Mouse (Mus musculus): Measurements from ENCODE around the gene Anapc7. TPM values are rescaled to one million over a fixed set of nuclear protein-coding genes. Genes with fewer than 3 reads are reported as not detected.

The Anapc7 gene
- polyA plus RNA-seq, 1 experiment from 2014 or later: 27.4 TPM

DNA sequence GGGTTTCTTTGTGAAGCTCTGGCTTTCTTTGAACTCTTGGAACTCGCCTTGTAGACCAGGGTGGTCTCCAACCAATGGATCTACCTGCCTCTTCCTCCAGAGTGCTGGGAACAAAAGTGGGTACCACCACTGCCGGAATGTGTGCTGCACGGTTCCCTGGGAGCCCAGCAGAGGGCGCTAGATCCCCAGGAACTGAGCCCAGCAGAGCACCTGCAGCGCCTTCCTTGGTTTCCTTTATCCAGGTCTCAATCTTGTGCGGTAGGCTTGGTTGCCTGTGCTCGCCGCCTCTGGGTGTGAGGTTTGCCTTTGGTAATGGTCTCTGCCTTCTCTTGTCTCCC is 20.2 kb upstream of the Anapc7 start:
- no peak overlapping the region for H3K9ac ChIP-seq (ENCODE audit: low read depth, low read length)
- no peak for ATAC-seq (replicated peaks; ENCODE audit: low FRiP score)
- H3K4me2 ChIP-seq: no peak overlapping the region
- no peak overlapping the region for H3K4me3 ChIP-seq (ENCODE audit: low read depth, low read length)
- DNase-seq (ENCODE audit: low spot score): no peak
- no peak overlapping the region for H3K27ac ChIP-seq (ENCODE audit: low read depth, low read length)
- H3K36me3 ChIP-seq (ENCODE audit: control insufficient read depth, insufficient read depth, low read length): peaks cover 38% of the 10 kb centered on the region
- no peaks in the 10 kb centered on the region for H3K4me1 ChIP-seq (replicated peaks; ENCODE audit: control insufficient read depth, insufficient read depth, low read length)
- no peaks in the 10 kb centered on the region for H3K27me3 ChIP-seq (replicated peaks; ENCODE audit: control insufficient read depth, insufficient read depth, low read length)
- 42% methylated on average over 8 of the region's 8 CpGs for WGBS
- no peaks in the 10 kb centered on the region for H3K9me3 ChIP-seq (ENCODE audit: control insufficient read depth, low read length)

DNA sequence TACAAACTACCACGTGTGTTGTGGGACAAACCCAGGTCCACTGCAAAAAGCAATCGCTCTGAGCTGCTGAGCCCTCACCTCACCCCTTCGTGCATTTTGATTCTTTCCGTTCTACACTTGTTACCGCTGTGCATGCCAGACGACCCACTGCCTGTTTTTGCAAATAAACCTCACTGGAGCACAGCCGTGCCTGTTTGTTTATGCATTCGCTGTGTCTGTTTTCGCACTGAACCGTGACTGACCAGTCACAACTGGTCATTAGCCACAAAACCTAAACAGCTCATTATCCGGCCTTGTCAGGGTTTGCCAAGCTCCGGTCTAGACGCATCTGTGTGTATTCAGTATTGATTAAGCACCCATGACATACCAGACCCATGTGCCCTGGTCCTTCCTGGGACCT is 19.3 kb upstream of the Anapc7 start:
- ATAC-seq (replicated peaks; ENCODE audit: low FRiP score) (no peak), DNase-seq (ENCODE audit: low spot score) (no peak)
- 88% methylated on average over 13 of the region's 13 CpGs for WGBS
- no peak overlapping the region for H3K4me2 ChIP-seq
- no peaks in the 10 kb centered on the region for H3K9me3 ChIP-seq (ENCODE audit: control insufficient read depth, low read length)
- H3K9ac ChIP-seq (ENCODE audit: low read depth, low read length): no peak overlapping the region
- H3K36me3 ChIP-seq (ENCODE audit: control insufficient read depth, insufficient read depth, low read length): peaks cover 38% of the 10 kb centered on the region
- no peak overlapping the region for H3K27ac ChIP-seq (ENCODE audit: low read depth, low read length)
- H3K4me1 ChIP-seq (replicated peaks; ENCODE audit: control insufficient read depth, insufficient read depth, low read length): no peaks in the 10 kb centered on the region
- no peak overlapping the region for H3K4me3 ChIP-seq (ENCODE audit: low read depth, low read length)
- H3K27me3 ChIP-seq (replicated peaks; ENCODE audit: control insufficient read depth, insufficient read depth, low read length): no peaks in the 10 kb centered on the region

DNA sequence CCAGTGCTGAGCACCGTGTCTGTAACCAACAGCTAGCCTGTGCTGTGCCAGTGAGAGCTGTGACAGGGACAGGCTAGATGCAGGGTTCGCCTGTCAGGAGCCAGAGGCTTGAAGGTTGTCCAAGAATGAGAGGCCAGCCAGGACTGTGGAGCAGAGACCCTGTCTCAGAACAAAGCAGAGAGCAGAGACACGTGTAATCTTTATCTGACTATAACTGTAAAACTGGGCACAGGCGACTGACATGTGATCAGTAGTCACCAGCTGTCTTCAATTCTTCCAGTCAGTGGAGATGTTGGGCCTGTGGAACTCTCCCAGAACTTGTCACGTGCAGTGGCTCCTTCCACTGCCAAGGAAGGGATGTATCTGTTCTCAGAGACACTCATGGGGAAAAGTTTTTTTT is 18.7 kb upstream of the Anapc7 start:
- H3K4me2 ChIP-seq: no peak overlapping the region
- ATAC-seq (replicated peaks; ENCODE audit: low FRiP score) (no peak), DNase-seq (ENCODE audit: low spot score) (no peak)
- H3K4me3 ChIP-seq (ENCODE audit: low read depth, low read length): no peak overlapping the region
- no peak overlapping the region for H3K27ac ChIP-seq (ENCODE audit: low read depth, low read length)
- H3K27me3 ChIP-seq (replicated peaks; ENCODE audit: control insufficient read depth, insufficient read depth, low read length): no peaks in the 10 kb centered on the region
- H3K9ac ChIP-seq (ENCODE audit: low read depth, low read length): no peak overlapping the region
- 87% methylated on average over 5 of the region's 5 CpGs for WGBS
- no peaks in the 10 kb centered on the region for H3K9me3 ChIP-seq (ENCODE audit: control insufficient read depth, low read length)
- H3K4me1 ChIP-seq (replicated peaks; ENCODE audit: control insufficient read depth, insufficient read depth, low read length): no peaks in the 10 kb centered on the region
- peaks cover 38% of the 10 kb centered on the region for H3K36me3 ChIP-seq (ENCODE audit: control insufficient read depth, insufficient read depth, low read length)

DNA sequence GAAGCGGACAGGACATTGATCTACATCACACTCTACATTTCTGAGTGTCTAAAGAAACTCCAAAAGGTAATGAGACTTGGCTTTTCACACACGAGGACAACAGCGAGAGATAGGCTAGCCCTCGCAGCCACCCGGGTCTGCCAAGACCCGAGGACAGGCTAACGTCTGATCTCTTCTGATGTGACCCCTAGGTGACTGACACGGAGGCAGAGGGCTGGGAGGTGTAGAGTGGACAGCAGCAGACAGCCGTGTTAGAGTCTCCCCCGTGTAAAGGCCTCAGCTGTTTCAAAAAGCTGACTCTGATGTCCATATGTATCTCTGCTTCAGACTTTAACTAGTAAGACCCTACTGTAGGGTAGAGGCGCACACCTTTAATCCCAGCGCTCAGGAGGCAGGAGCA is 18.1 kb upstream of the Anapc7 start:
- H3K27ac ChIP-seq (ENCODE audit: low read depth, low read length): no peak overlapping the region
- peaks cover 38% of the 10 kb centered on the region for H3K36me3 ChIP-seq (ENCODE audit: control insufficient read depth, insufficient read depth, low read length)
- no peak overlapping the region for H3K4me3 ChIP-seq (ENCODE audit: low read depth, low read length)
- no peaks in the 10 kb centered on the region for H3K4me1 ChIP-seq (replicated peaks; ENCODE audit: control insufficient read depth, insufficient read depth, low read length)
- no peak overlapping the region for H3K9ac ChIP-seq (ENCODE audit: low read depth, low read length)
- DNase-seq (ENCODE audit: low spot score) (no peak), ATAC-seq (replicated peaks; ENCODE audit: low FRiP score) (no peak)
- H3K9me3 ChIP-seq (ENCODE audit: control insufficient read depth, low read length): no peaks in the 10 kb centered on the region
- H3K4me2 ChIP-seq: no peak overlapping the region
- no peaks in the 10 kb centered on the region for H3K27me3 ChIP-seq (replicated peaks; ENCODE audit: control insufficient read depth, insufficient read depth, low read length)
- 90% methylated on average over 12 of the region's 12 CpGs for WGBS

DNA sequence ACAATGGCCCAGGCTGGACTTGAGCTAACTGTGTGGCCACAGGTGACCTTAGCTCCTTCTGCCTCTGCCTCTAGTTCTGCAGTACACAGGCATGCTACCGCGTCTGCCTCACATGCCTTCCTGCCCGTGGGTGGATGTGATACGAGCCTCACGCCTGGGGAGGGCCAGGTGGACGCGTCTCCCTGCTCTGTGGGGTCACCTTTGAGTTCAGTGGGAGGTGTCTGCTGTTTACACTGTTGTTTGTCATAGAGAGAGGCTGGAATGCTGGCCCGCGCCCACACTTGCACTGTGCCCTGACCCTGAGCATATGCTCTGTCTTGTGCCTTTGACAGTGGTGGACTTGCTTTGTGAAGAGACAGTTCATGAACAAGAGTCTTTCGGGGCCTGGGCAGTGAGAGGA is 16.0 kb upstream of the Anapc7 start:
- H3K36me3 ChIP-seq (ENCODE audit: control insufficient read depth, insufficient read depth, low read length): peaks cover 42% of the 10 kb centered on the region
- 86% methylated on average over 10 of the region's 10 CpGs for WGBS
- no peak for ATAC-seq (replicated peaks; ENCODE audit: low FRiP score)

DNA sequence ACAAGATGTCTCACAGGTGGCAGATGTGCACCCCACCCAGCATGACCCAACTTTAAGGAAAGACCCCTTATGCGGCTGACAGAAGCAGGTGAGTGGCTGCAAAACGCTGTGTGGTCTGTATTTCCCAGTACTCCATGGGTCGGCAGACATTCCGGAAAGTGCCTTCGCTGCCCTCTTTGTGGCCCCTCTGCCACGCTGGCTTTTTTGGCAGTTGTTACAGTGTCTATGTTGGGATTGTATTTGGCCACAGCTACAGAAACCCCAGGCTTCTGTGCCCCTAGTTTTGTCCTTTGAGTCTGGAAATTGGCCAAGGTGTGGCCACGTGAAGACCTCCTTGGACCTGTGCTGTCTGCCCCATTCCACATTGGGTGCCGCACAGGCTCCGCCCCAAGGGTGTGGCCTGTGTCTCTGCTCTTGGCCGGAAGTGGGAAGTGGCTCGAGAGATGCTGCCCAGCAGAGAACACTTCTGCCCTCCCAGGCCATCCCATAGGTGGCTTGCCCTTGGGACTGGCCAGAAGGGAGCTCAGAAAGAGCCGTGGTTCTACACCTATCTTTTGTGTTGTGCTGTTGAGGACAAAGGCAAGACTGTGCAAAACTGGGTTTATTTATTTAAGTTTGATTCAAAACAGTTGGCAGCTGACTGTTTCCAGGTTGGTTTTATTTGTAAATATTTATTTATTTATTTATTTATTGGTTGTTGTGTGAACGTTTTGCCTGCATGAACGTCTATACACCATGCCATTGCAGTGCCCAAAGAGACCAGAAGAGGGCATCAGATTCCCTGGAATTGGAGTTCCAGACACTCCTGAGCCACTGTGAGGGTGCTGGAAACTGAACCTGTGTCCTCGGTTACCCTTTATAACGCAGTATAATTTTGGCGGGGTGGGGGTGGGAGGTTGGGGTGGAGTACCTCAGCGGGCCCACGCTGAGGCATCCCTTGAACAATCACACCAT is 11.5 kb upstream of the Anapc7 start:
- Histone ChIP-seq H3K36me3 (ENCODE audit: control insufficient read depth, insufficient read depth, low read length) (peaks cover 16% of the 10 kb centered on the region), H3K4me3 (ENCODE audit: low read depth, low read length) (no peak overlapping the region), H3K27me3 (replicated peaks; ENCODE audit: control insufficient read depth, insufficient read depth, low read length) (no peaks in the 10 kb centered on the region), H3K27ac (ENCODE audit: low read depth, low read length) (no peak overlapping the region), H3K4me1 (replicated peaks; ENCODE audit: control insufficient read depth, insufficient read depth, low read length) (no peaks in the 10 kb centered on the region), H3K9ac (ENCODE audit: low read depth, low read length) (no peak overlapping the region), H3K4me2 (no peak overlapping the region), H3K9me3 (ENCODE audit: control insufficient read depth, low read length) (no peaks in the 10 kb centered on the region)
- DNase-seq (ENCODE audit: low spot score) (no peak), ATAC-seq (replicated peaks; ENCODE audit: low FRiP score) (no peak)
- WGBS: 86% methylated on average over 19 of the region's 19 CpGs

More for the DNA sequence above, 16.0 kb upstream of the Anapc7 start:
- Histone ChIP-seq H3K27me3 (replicated peaks; ENCODE audit: control insufficient read depth, insufficient read depth, low read length) (no peaks in the 10 kb centered on the region), H3K4me1 (replicated peaks; ENCODE audit: control insufficient read depth, insufficient read depth, low read length) (no peaks in the 10 kb centered on the region), H3K9ac (ENCODE audit: low read depth, low read length) (no peak overlapping the region), H3K4me3 (ENCODE audit: low read depth, low read length) (no peak overlapping the region), H3K4me2 (no peak overlapping the region), H3K27ac (ENCODE audit: low read depth, low read length) (no peak overlapping the region), H3K9me3 (ENCODE audit: control insufficient read depth, low read length) (no peaks in the 10 kb centered on the region)
- DNase-seq (ENCODE audit: low spot score): no peak

DNA sequence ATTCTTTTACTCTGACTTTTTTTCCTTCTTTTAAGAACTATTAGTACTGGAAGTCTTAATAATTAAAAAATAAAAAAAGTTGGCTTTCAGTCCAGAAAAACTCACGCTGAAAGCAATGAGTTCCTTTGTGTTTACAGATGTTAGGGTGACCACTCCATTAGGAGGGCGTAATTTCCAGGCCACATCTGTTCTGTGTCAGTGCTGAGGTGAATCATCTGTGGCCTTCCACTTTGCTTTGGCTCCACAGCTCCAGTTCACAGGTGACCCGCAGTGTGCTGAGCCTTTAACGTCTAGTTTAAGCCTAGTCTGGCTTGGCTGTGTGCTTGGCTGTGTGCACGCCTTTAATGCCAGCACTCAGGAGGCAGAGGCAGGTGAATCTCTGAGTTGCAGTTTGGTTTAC is 9.6 kb upstream of the Anapc7 start:
- no peaks in the 10 kb centered on the region for H3K4me1 ChIP-seq (replicated peaks; ENCODE audit: control insufficient read depth, insufficient read depth, low read length)
- H3K9ac ChIP-seq (ENCODE audit: low read depth, low read length): no peak overlapping the region
- no peak overlapping the region for H3K4me3 ChIP-seq (ENCODE audit: low read depth, low read length)
- ATAC-seq (replicated peaks; ENCODE audit: low FRiP score) (no peak), DNase-seq (ENCODE audit: low spot score) (no peak)
- WGBS: 81% methylated on average over 5 of the region's 5 CpGs
- no peak overlapping the region for H3K27ac ChIP-seq (ENCODE audit: low read depth, low read length)
- H3K36me3 ChIP-seq (ENCODE audit: control insufficient read depth, insufficient read depth, low read length): peaks cover 4% of the 10 kb centered on the region; the same call in 1 of the 2 replicates
- H3K9me3 ChIP-seq (ENCODE audit: control insufficient read depth, low read length): no peaks in the 10 kb centered on the region
- no peaks in the 10 kb centered on the region for H3K27me3 ChIP-seq (replicated peaks; ENCODE audit: control insufficient read depth, insufficient read depth, low read length)
- H3K4me2 ChIP-seq: no peak overlapping the region

DNA sequence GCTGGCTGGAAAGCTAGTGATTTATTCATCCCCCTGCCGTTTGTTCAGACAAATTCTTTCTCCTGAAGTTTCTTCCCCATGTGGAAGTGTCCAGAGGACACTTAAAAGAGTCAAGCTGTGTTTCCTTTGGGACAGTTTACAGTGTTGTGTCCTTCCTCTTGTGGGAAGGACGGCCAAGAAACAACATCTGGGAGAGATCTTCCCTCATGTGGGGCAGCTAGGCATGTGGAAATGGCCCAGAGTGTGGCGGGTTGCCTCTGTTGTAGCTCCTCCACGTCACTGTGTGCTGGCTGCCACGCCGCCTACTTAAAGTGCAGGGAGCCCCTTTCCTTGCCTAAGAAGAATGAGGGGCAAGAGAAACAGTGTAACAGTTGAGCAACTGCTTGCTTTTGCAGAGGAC is 8.7 kb upstream of the Anapc7 start:
- no peak for DNase-seq (ENCODE audit: low spot score)
- H3K4me2 ChIP-seq: no peak overlapping the region

DNA sequence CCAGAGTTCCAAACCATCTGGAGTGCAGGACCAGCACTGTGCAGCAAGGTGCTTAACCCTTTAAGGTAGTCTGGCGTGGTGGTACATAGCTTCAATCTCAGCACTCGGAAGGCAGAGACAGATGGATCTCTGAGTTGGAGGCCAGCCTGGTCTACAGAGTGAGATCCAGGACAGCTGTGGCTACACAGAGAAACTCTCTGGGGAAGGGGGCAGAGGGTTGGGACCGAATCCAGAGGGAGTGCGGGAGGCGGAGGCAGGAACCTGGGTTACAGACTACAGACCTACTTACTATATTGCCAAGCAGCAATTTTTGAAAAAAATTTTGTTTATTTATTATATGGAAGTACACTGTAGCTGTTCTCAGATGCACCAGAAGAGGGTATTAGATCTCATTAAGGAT is 7.1 kb upstream of the Anapc7 start:
- Histone ChIP-seq H3K9me3 (ENCODE audit: control insufficient read depth, low read length) (no peaks in the 10 kb centered on the region), H3K27ac (ENCODE audit: low read depth, low read length) (no peak overlapping the region), H3K4me2 (no peak overlapping the region), H3K36me3 (ENCODE audit: control insufficient read depth, insufficient read depth, low read length) (peaks cover 4% of the 10 kb centered on the region; the same call in 1 of the 2 replicates), H3K9ac (ENCODE audit: low read depth, low read length) (no peak overlapping the region), H3K27me3 (replicated peaks; ENCODE audit: control insufficient read depth, insufficient read depth, low read length) (no peaks in the 10 kb centered on the region), H3K4me3 (ENCODE audit: low read depth, low read length) (no peak overlapping the region), H3K4me1 (replicated peaks; ENCODE audit: control insufficient read depth, insufficient read depth, low read length) (no peaks in the 10 kb centered on the region)
- DNase-seq (ENCODE audit: low spot score) (no peak), ATAC-seq (replicated peaks; ENCODE audit: low FRiP score) (no peak)
- 91% methylated on average over 5 of the region's 5 CpGs for WGBS

More for the DNA sequence above, 8.7 kb upstream of the Anapc7 start:
- Histone ChIP-seq H3K9ac (ENCODE audit: low read depth, low read length) (no peak overlapping the region), H3K27ac (ENCODE audit: low read depth, low read length) (no peak overlapping the region), H3K27me3 (replicated peaks; ENCODE audit: control insufficient read depth, insufficient read depth, low read length) (no peaks in the 10 kb centered on the region), H3K9me3 (ENCODE audit: control insufficient read depth, low read length) (no peaks in the 10 kb centered on the region), H3K4me3 (ENCODE audit: low read depth, low read length) (no peak overlapping the region), H3K4me1 (replicated peaks; ENCODE audit: control insufficient read depth, insufficient read depth, low read length) (no peaks in the 10 kb centered on the region), H3K36me3 (ENCODE audit: control insufficient read depth, insufficient read depth, low read length) (peaks cover 4% of the 10 kb centered on the region; the same call in 1 of the 2 replicates)
- WGBS: 57% methylated on average over 6 of the region's 6 CpGs
- no peak for ATAC-seq (replicated peaks; ENCODE audit: low FRiP score)
